Mouse (Mus musculus) MEL (cell line): ENCODE measurements around the gene Nlrp6. TPM values are rescaled to one million over a fixed set of nuclear protein-coding genes. Genes with fewer than 3 reads are reported as not detected.

Experiments used
- DNase-seq: peaks from one replicate; pipeline ENCODE4 v3.0.0; 2011; ENCODE audit warnings: low read depth, low spot score
- H3K27ac ChIP-seq: 2 replicates; pipeline ENCODE4 v1.5.1; 2012; ENCODE audit warnings: low read depth, mild to moderate bottlenecking, control low read depth, low read length, moderate library complexity; ENCODE audit not compliant: control insufficient read depth
- H3K27me3 ChIP-seq, 2 experiments: fragments of 150-350 bp in 1 of 2; sonication (generic) in 1 of 2; 2 replicates each; pipeline ENCODE4 v1.6.1; 2012; ENCODE audit warnings: low read length in 2 of 2, mild to moderate bottlenecking in 2 of 2, improper control_type of control experiment in 1 of 2, moderate library complexity in 1 of 2; ENCODE audit not compliant: insufficient read depth in 2 of 2, control insufficient read depth in 1 of 2
- H3K36me3 ChIP-seq, 2 experiments: 2 replicates each; pipeline ENCODE4 v1.6.1; 2012 to 2014; ENCODE audit warnings: low read length in 2 of 2, improper control_type of control experiment in 1 of 2, inconsistent platforms in 1 of 2, mild to moderate bottlenecking in 1 of 2; ENCODE audit not compliant: insufficient read depth in 2 of 2, control insufficient read depth in 1 of 2
- H3K4me1 ChIP-seq, 2 experiments: fragments of 150-350 bp in 1 of 2; sonication (generic) in 1 of 2; 2 replicates each; pipeline ENCODE4 v1.6.1; 2012; ENCODE audit warnings: low read length in 2 of 2, improper control_type of control experiment in 1 of 2, mild to moderate bottlenecking in 1 of 2; ENCODE audit not compliant: insufficient read depth in 2 of 2, control insufficient read depth in 1 of 2
- H3K4me3 ChIP-seq, 2 experiments: fragments of 150-350 bp in 1 of 2; sonication (generic) in 1 of 2; 2 replicates each; pipeline ENCODE4 v1.5.1; 2012; ENCODE audit warnings: low read depth in 2 of 2, low read length in 2 of 2, mild to moderate bottlenecking in 2 of 2, moderate library complexity in 2 of 2, control low read depth in 1 of 2, improper control_type of control experiment in 1 of 2; ENCODE audit not compliant: control insufficient read depth in 1 of 2, insufficient read depth in 1 of 2
- H3K79me2 ChIP-seq: 2 replicates; pipeline ENCODE4 v1.6.1; 2012; ENCODE audit warnings: mild to moderate bottlenecking, low read length, moderate library complexity; ENCODE audit not compliant: control insufficient read depth, poor library complexity, insufficient read depth
- H3K9ac ChIP-seq: 2 replicates; pipeline ENCODE4 v1.6.1; 2012; ENCODE audit warnings: low read depth, mild to moderate bottlenecking, control low read depth, low read length, moderate library complexity; ENCODE audit not compliant: control insufficient read depth, poor library complexity, severe bottlenecking
- H3K9me3 ChIP-seq: fragments of 150-350 bp; sonication (generic); replicated peaks from 2 replicates; pipeline ENCODE4 v1.6.1; 2012; ENCODE audit warnings: mild to moderate bottlenecking, low read length, improper control_type of control experiment, moderate library complexity; ENCODE audit not compliant: insufficient read depth
- E2F4 ChIP-seq: IDR thresholded peaks from 2 replicates; pipeline ENCODE4 v1.6.1; 2011; ENCODE audit warnings: low read depth, low read length, improper control_type of control experiment, borderline replicate concordance
- EP300 ChIP-seq, 2 experiments: IDR thresholded peaks; 2 replicates each; pipeline ENCODE4 v1.6.1; 2011; ENCODE audit warnings: improper control_type of control experiment in 2 of 2, low read length in 2 of 2, low read depth in 1 of 2, mild to moderate bottlenecking in 1 of 2
- GABPA ChIP-seq: IDR thresholded peaks from 2 replicates; pipeline ENCODE4 v1.6.1; 2012; ENCODE audit warnings: low read depth, mild to moderate bottlenecking, inconsistent platforms, low read length, improper control_type of control experiment, moderate library complexity
- GATA1 ChIP-seq: IDR thresholded peaks from 2 replicates; pipeline ENCODE4 v1.6.1; 2011; ENCODE audit warnings: low read depth, low read length, improper control_type of control experiment
- JUND ChIP-seq: IDR thresholded peaks from 2 replicates; pipeline ENCODE4 v1.6.1; 2011; ENCODE audit warnings: low read depth, mild to moderate bottlenecking, improper control_type of control experiment, low read length
- MAX ChIP-seq: IDR thresholded peaks from 2 replicates; pipeline ENCODE4 v1.6.1; 2011; ENCODE audit warnings: low read length, improper control_type of control experiment
- MEF2A ChIP-seq: IDR thresholded peaks from 2 replicates; pipeline ENCODE4 v1.6.1; 2014; ENCODE audit warnings: low read depth, mild to moderate bottlenecking, inconsistent platforms, low read length, improper control_type of control experiment; ENCODE audit not compliant: poor library complexity, insufficient replicate concordance, severe bottlenecking; ENCODE audit errors: extremely low read depth
- MXI1 ChIP-seq: IDR thresholded peaks from 2 replicates; pipeline ENCODE4 v1.6.1; 2011; ENCODE audit warnings: mild to moderate bottlenecking, low read depth, low read length, improper control_type of control experiment
- MYB ChIP-seq: IDR thresholded peaks from 2 replicates; pipeline ENCODE4 v1.6.1; 2011; ENCODE audit warnings: mild to moderate bottlenecking, low read depth, low read length, improper control_type of control experiment
- MYC ChIP-seq: IDR thresholded peaks from 2 replicates; pipeline ENCODE4 v1.6.1; 2011; ENCODE audit warnings: low read depth, mild to moderate bottlenecking, low read length, improper control_type of control experiment, moderate library complexity
- NRF1 ChIP-seq: IDR thresholded peaks from 2 replicates; pipeline ENCODE4 v1.6.1; 2014; ENCODE audit warnings: low read depth, mild to moderate bottlenecking, inconsistent platforms, low read length, improper control_type of control experiment, moderate library complexity; ENCODE audit not compliant: poor library complexity, insufficient read depth, severe bottlenecking
- POLR2AphosphoS2 ChIP-seq: IDR thresholded peaks from 2 replicates; pipeline ENCODE4 v1.6.1; 2011; ENCODE audit warnings: low read length, improper control_type of control experiment
- RCOR1 ChIP-seq: IDR thresholded peaks from 2 replicates; pipeline ENCODE4 v1.6.1; 2012; ENCODE audit warnings: low read depth, mild to moderate bottlenecking, inconsistent platforms, low read length, improper control_type of control experiment
- SMC3 ChIP-seq: IDR thresholded peaks from 2 replicates; pipeline ENCODE4 v1.6.1; 2011; ENCODE audit warnings: low read depth, low read length, improper control_type of control experiment
- TBP ChIP-seq: IDR thresholded peaks from 2 replicates; pipeline ENCODE4 v1.8.0; 2011; ENCODE audit warnings: low read depth, low read length, improper control_type of control experiment
- ZC3H11A ChIP-seq: IDR thresholded peaks from 2 replicates; pipeline ENCODE4 v1.6.1; 2012; ENCODE audit warnings: low read depth, mild to moderate bottlenecking, inconsistent platforms, low read length, improper control_type of control experiment
- ZMIZ1 ChIP-seq: IDR thresholded peaks from 2 replicates; pipeline ENCODE4 v1.6.1; 2012; ENCODE audit warnings: low read depth, mild to moderate bottlenecking, inconsistent platforms, low read length, improper control_type of control experiment, moderate library complexity
- polyA plus RNA-seq, 2 experiments: library from polyadenylated mRNA; stranded (reverse) in 1 of 2; unstranded in 1 of 2; fragments of >175 nt in 1 of 2; fragments of >200 nt in 1 of 2; gene quantifications; 2 replicates each; pipeline versions ENCODE4 v1.2.1 to v1.2.4; 2012; ENCODE audit warnings: low replicate concordance in 2 of 2, low read depth in 1 of 2; ENCODE audit not compliant: insufficient read length in 2 of 2, insufficient read depth in 1 of 2, missing spikeins in 1 of 2
- total RNA-seq: library from RNA; depleted of rRNA; stranded (reverse); fragments of 300-350 nt; gene quantifications from 2 replicates; pipeline ENCODE4 v1.2.3, GENCODE M21; 2012; rRNA removed

The Nlrp6 gene
- total RNA-seq: not detected in 2 replicates
- not detected for polyA plus RNA-seq

DNA sequence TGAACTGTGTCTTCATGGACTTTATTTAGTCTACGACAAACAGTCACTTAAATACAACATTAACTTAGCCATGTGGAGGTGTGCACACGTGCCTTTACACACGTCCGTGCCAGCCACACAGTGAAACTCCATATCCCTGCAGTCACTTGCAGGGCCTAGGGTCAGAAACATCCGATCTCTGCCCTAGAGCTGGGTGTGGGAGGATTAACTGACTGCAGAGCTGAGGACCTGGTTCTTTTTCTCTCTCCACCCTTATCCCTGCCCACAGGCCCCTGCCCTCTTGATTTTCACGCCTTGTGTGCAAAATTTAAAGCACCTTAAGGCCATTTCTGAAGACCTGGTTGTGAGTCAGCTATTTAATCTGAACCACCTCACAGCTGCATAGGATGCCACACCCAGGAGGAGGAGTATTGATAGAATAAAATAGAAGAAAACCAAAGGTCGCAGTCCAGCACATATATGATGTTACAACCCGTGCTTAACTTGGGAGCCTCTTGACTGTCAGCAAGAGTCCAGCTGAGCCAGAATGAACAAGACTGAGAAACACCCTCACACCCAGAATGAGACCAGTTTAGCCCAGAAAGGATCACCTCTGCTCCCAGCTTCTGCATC is at the start of gene Nlrp6:
Gene Nlrp6, plus strand, starts transcription at position 485 of the 612 bp plus-strand sequence.
- H3K79me2 ChIP-seq: no peaks in the 10 kb centered on the region
- peaks cover 0 to 9% of the 10 kb centered on the region in 2 experiments; a peak in 1 of 4 replicates for H3K4me1 ChIP-seq
- H3K27me3 ChIP-seq: peaks cover 0 to 7% of the 10 kb centered on the region in 2 experiments; a peak in 3 of 4 replicates
- H3K9ac ChIP-seq: no peak within 1 kb of the TSS
- peaks cover 0 to 4% of the 10 kb centered on the region in 2 experiments; a peak in 2 of 4 replicates for H3K36me3 ChIP-seq
- no peak within 1 kb of the TSS for H3K4me3 ChIP-seq
- no peaks in the 10 kb centered on the region for H3K9me3 ChIP-seq
- no peak for TF ChIP-seq EP300 (IDR thresholded peaks at IDR 0.05; ENCODE audit: low read depth in 1 of 2, low read length in 2 of 2)
- no peak for TF ChIP-seq ZMIZ1
- no peak for TF ChIP-seq POLR2AphosphoS2
- TF ChIP-seq, all 39 proteins: peak for 0
- H3K27ac ChIP-seq: no peak within 1 kb of the TSS
- no peak for DNase-seq

DNA sequence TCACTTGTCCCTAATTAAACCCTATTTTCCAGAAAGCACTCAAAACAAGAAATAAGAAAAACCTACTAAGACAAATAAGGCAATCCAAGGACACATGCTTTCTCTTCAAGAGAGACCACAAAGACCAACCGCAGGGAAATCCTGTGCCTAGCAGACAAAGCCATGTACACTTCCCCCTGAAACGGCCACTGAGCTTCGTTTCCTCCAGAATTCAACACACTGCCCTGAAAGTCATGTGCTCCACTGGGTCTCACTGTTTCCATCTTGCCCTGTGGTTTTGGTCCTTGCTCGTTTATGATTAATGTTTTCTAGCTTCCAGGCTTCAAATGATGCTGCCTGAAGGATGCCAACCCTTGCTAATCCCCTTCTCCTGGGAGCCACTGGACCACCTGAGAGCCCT is 46.5 kb upstream of the Nlrp6 start:
- no peak overlapping the region for H3K27ac ChIP-seq
- no peak for DNase-seq
- 0 out of 4 replicates have a peak, but pooled peaks cover 0 to 5% of the 10 kb centered on the region in 2 experiments for H3K4me1 ChIP-seq
- no peaks in the 10 kb centered on the region for H3K9me3 ChIP-seq
- no peaks in the 10 kb centered on the region for H3K27me3 ChIP-seq
- no peaks in the 10 kb centered on the region; the same call in 1 of the 2 replicates for H3K79me2 ChIP-seq
- TF ChIP-seq MEF2A (no peak), ZC3H11A (no peak), TBP (no peak), MAX (no peak), RCOR1 (no peak), MYC (no peak), JUND (no peak), EP300 (IDR thresholded peaks at IDR 0.05; ENCODE audit: low read depth in 1 of 2, low read length in 2 of 2) (no peak), NRF1 (no peak), E2F4 (no peak), MYB (no peak), POLR2AphosphoS2 (no peak), GABPA (no peak), ZMIZ1 (no peak), GATA1 (no peak), MXI1 (no peak), SMC3 (no peak)
- H3K36me3 ChIP-seq: peaks cover 0 to 4% of the 10 kb centered on the region in 2 experiments; a peak in 1 of 4 replicates
- H3K4me3 ChIP-seq: no peak overlapping the region
- H3K9ac ChIP-seq: no peak overlapping the region
